Mouse (Mus musculus) embryonic facial prominence, embryonic 13.5 days (tissue): ENCODE data around the gene Slc7a8. TPM values are rescaled to one million over a fixed set of nuclear protein-coding genes. Genes with fewer than 3 reads are reported as not detected.

Experiments
- ATAC-seq: fragments of 200-750 bp; cut with Nextera tagmentation; 2 replicates; pipeline ENCODE4 v1.8.0; 2017; ENCODE audit warnings: low read depth; ENCODE audit not compliant: insufficient number of reproducible peaks, insufficient read depth, low FRiP score, low TSS enrichment
- H3K27ac ChIP-seq: fragments of 300-500 bp; sonication (generic); 2 replicates; pipeline ENCODE4 v1.5.1; 2015; ENCODE audit warnings: moderate library complexity, mild to moderate bottlenecking, inconsistent platforms
- H3K27me3 ChIP-seq: fragments of 300-500 bp; sonication (generic); 2 replicates; pipeline ENCODE4 v1.6.1; 2015; ENCODE audit warnings: mild to moderate bottlenecking, inconsistent platforms
- H3K36me3 ChIP-seq: fragments of 300-500 bp; sonication (generic); 2 replicates; pipeline ENCODE4 v1.6.1; 2015; ENCODE audit warnings: mild to moderate bottlenecking, inconsistent platforms
- H3K4me1 ChIP-seq: fragments of 300-500 bp; sonication (generic); 2 replicates; pipeline ENCODE4 v1.6.1; 2015; ENCODE audit warnings: inconsistent platforms
- H3K4me2 ChIP-seq: fragments of 300-500 bp; sonication (generic); 2 replicates; pipeline ENCODE4 v1.6.1; 2015; ENCODE audit warnings: moderate library complexity, mild to moderate bottlenecking, inconsistent platforms
- H3K4me3 ChIP-seq: fragments of 300-500 bp; sonication (generic); 2 replicates; pipeline ENCODE4 v1.5.1; 2015; ENCODE audit warnings: mild to moderate bottlenecking, inconsistent platforms
- H3K9ac ChIP-seq: fragments of 300-500 bp; sonication (generic); 2 replicates; pipeline ENCODE4 v1.6.1; 2015; ENCODE audit warnings: mild to moderate bottlenecking, inconsistent platforms
- H3K9me3 ChIP-seq: fragments of 300-500 bp; sonication (generic); 2 replicates; pipeline ENCODE4 v1.6.1; 2016; ENCODE audit warnings: inconsistent platforms
- WGBS: fragments of 180-500 bp; shearing (Covaris S2); methylation state at CpG from one replicate; pipeline ENCODE4 v1.1.7; 2015; ENCODE audit warnings: mixed read lengths; 5-methylcytosine and 5-hydroxymethylcytosine counted together
- polyA plus RNA-seq: library from polyadenylated mRNA; unstranded; fragments of >200 nt; fragmentation: Nextera tagmentation; extraction: Ambion mirVana; gene quantifications from 2 replicates; pipeline ENCODE4 v1.2.1, GENCODE M21; 2015

Gene Slc7a8
- polyA plus RNA-seq, result 2.3 and 2.9 TPM in 2 replicates

GRCm38 (mm10) chr14:54781610-54782365 lies at the start of gene Slc7a8:
Gene Slc7a8 (minus strand): TSS chr14:54781946.
- Histone ChIP-seq H3K27me3 (peaks cover 44% of the 10 kb centered on the region), H3K4me3 (peak within 1 kb of the TSS; percentile 53), H3K27ac (no peak within 1 kb of the TSS), H3K4me1 (peaks cover 18% of the 10 kb centered on the region), H3K4me2 (peak within 1 kb of the TSS; percentile 90), H3K9me3 (no peaks in the 10 kb centered on the region), H3K36me3 (no peaks in the 10 kb centered on the region), H3K9ac (peak within 1 kb of the TSS; percentile 62)
- WGBS, result 2% methylated on average over 37 of the region's 37 CpGs
- peak; percentile 62; the same call in 1 of the 2 replicates for ATAC-seq

- Histone ChIP-seq H3K36me3 (no peaks in the 10 kb centered on the region), H3K4me1 (no peaks in the 10 kb centered on the region), H3K9ac (no peak overlapping the region), H3K4me2 (no peak overlapping the region), H3K27me3 (no peaks in the 10 kb centered on the region), H3K9me3 (no peaks in the 10 kb centered on the region), H3K4me3 (no peak overlapping the region), H3K27ac (no peak overlapping the region)
- 59% methylated on average over 1 of the region's 1 CpGs for WGBS
- no peak for ATAC-seq
Measured at GRCm38 (mm10) chr14:54823716-54824115, 42.0 kb upstream of the Slc7a8 start.

GRCm38 (mm10) chr14:54822301-54822700 lies 40.6 kb upstream of the Slc7a8 start:
- H3K4me3 ChIP-seq, result no peak overlapping the region
- no peak for ATAC-seq
- H3K4me2 ChIP-seq, result no peak overlapping the region
- no peaks in the 10 kb centered on the region for H3K27me3 ChIP-seq
- H3K36me3 ChIP-seq, result no peaks in the 10 kb centered on the region
- H3K4me1 ChIP-seq, result no peaks in the 10 kb centered on the region
- no peak overlapping the region for H3K9ac ChIP-seq
- H3K9me3 ChIP-seq, result no peaks in the 10 kb centered on the region
- no peak overlapping the region for H3K27ac ChIP-seq
- 87% methylated on average over 2 of the region's 2 CpGs for WGBS

GRCm38 (mm10) chr14:54817791-54818190 lies 36.0 kb upstream of the Slc7a8 start:
- no peak for ATAC-seq
- H3K36me3 ChIP-seq, result no peaks in the 10 kb centered on the region

GRCm38 (mm10) chr14:54815737-54816136 lies 34.0 kb upstream of the Slc7a8 start:
- Histone ChIP-seq H3K4me3 (no peak overlapping the region), H3K27me3 (no peaks in the 10 kb centered on the region), H3K9me3 (no peaks in the 10 kb centered on the region), H3K27ac (no peak overlapping the region), H3K4me1 (no peaks in the 10 kb centered on the region), H3K36me3 (no peaks in the 10 kb centered on the region), H3K9ac (no peak overlapping the region), H3K4me2 (no peak overlapping the region)
- WGBS, result 60% methylated on average over 3 of the region's 3 CpGs
- ATAC-seq, result no peak

More at GRCm38 (mm10) chr14:54817791-54818190, 36.0 kb upstream of the Slc7a8 start:
- 46% methylated on average over 2 of the region's 2 CpGs for WGBS
- H3K4me2 ChIP-seq, result no peak overlapping the region
- no peaks in the 10 kb centered on the region for H3K9me3 ChIP-seq
- no peak overlapping the region for H3K4me3 ChIP-seq
- H3K9ac ChIP-seq, result no peak overlapping the region
- H3K4me1 ChIP-seq, result no peaks in the 10 kb centered on the region
- H3K27me3 ChIP-seq, result no peaks in the 10 kb centered on the region
- no peak overlapping the region for H3K27ac ChIP-seq

GRCm38 (mm10) chr14:54813991-54814390 lies 32.2 kb upstream of the Slc7a8 start, which contains the start of gene Rnf212b:
Gene Rnf212b (plus strand): TSS chr14:54814141.
- Histone ChIP-seq H3K4me3 (no peak within 1 kb of the TSS), H3K4me2 (no peak within 1 kb of the TSS), H3K4me1 (no peaks in the 10 kb centered on the region), H3K27ac (no peak within 1 kb of the TSS), H3K9ac (no peak within 1 kb of the TSS), H3K36me3 (no peaks in the 10 kb centered on the region), H3K27me3 (no peaks in the 10 kb centered on the region), H3K9me3 (no peaks in the 10 kb centered on the region)
- WGBS, result 85% methylated on average over 29 of the region's 29 CpGs
- no peak for ATAC-seq

GRCm38 (mm10) chr14:54809668-54810033 lies 27.9 kb upstream of the Slc7a8 start:
- ATAC-seq, result no peak
- H3K4me1 ChIP-seq, result no peaks in the 10 kb centered on the region
- no peaks in the 10 kb centered on the region for H3K27me3 ChIP-seq
- H3K9ac ChIP-seq, result no peak overlapping the region
- no peaks in the 10 kb centered on the region for H3K9me3 ChIP-seq
- H3K27ac ChIP-seq, result no peak overlapping the region
- H3K4me3 ChIP-seq, result no peak overlapping the region
- H3K4me2 ChIP-seq, result no peak overlapping the region
- H3K36me3 ChIP-seq, result no peaks in the 10 kb centered on the region
- WGBS, result 92% methylated on average over 3 of the region's 3 CpGs

- no peak overlapping the region for H3K4me2 ChIP-seq
- H3K9ac ChIP-seq, result no peak overlapping the region
- no peak overlapping the region for H3K4me3 ChIP-seq
- 65% methylated on average over 4 of the region's 4 CpGs for WGBS
- no peak overlapping the region for H3K27ac ChIP-seq
- no peaks in the 10 kb centered on the region for H3K9me3 ChIP-seq
- H3K27me3 ChIP-seq, result no peaks in the 10 kb centered on the region
- H3K4me1 ChIP-seq, result no peaks in the 10 kb centered on the region
- ATAC-seq, result no peak
- no peaks in the 10 kb centered on the region for H3K36me3 ChIP-seq
Measured at GRCm38 (mm10) chr14:54808718-54809667, 27.2 kb upstream of the Slc7a8 start.

GRCm38 (mm10) chr14:54806124-54806523 lies 24.4 kb upstream of the Slc7a8 start:
- 87% methylated on average over 4 of the region's 4 CpGs for WGBS
- ATAC-seq, result no peak
- no peak overlapping the region for H3K4me2 ChIP-seq
- no peak overlapping the region for H3K4me3 ChIP-seq
- no peaks in the 10 kb centered on the region for H3K9me3 ChIP-seq
- no peak overlapping the region for H3K27ac ChIP-seq
- H3K9ac ChIP-seq, result no peak overlapping the region
- no peaks in the 10 kb centered on the region for H3K27me3 ChIP-seq
- no peaks in the 10 kb centered on the region for H3K36me3 ChIP-seq
- no peaks in the 10 kb centered on the region for H3K4me1 ChIP-seq

- Histone ChIP-seq H3K4me1 (no peaks in the 10 kb centered on the region), H3K9ac (no peak overlapping the region), H3K9me3 (no peaks in the 10 kb centered on the region), H3K4me3 (no peak overlapping the region), H3K27ac (no peak overlapping the region), H3K4me2 (no peak overlapping the region), H3K36me3 (no peaks in the 10 kb centered on the region), H3K27me3 (peaks cover 10% of the 10 kb centered on the region; the same call in 1 of the 2 replicates)
- WGBS, result 69% methylated on average over 4 of the region's 4 CpGs
- no peak for ATAC-seq
Measured at GRCm38 (mm10) chr14:54802428-54802827, 20.7 kb upstream of the Slc7a8 start.

- no peak overlapping the region for H3K9ac ChIP-seq
- H3K27ac ChIP-seq, result no peak overlapping the region
- no peaks in the 10 kb centered on the region for H3K9me3 ChIP-seq
- no peak overlapping the region for H3K4me2 ChIP-seq
- ATAC-seq, result no peak
- peaks cover 10% of the 10 kb centered on the region; the same call in 1 of the 2 replicates for H3K27me3 ChIP-seq
- no peak overlapping the region for H3K4me3 ChIP-seq
- 47% methylated on average over 10 of the region's 10 CpGs for WGBS
- H3K36me3 ChIP-seq, result no peaks in the 10 kb centered on the region
- H3K4me1 ChIP-seq, result no peaks in the 10 kb centered on the region
Measured at GRCm38 (mm10) chr14:54799686-54800085, 17.9 kb upstream of the Slc7a8 start.
